Mouse (Mus musculus) G1E (cell line): ENCODE data around the gene Arpc3.

ENCODE experiments used
- CTCF ChIP-seq: IDR thresholded peaks from 2 replicates; pipeline ENCODE4 v1.5.1; 2012; ENCODE audit warnings: low read depth, low read length, inconsistent platforms, mixed read lengths
- GATA1 ChIP-seq: IDR thresholded peaks from 2 replicates; pipeline ENCODE4 v1.6.1; 2012; ENCODE audit warnings: borderline replicate concordance, low read length, inconsistent platforms, mixed read lengths
- GATA2 ChIP-seq: IDR thresholded peaks from 2 replicates; pipeline ENCODE4 v1.6.1; 2012; ENCODE audit warnings: low read depth, low read length, inconsistent platforms, borderline replicate concordance
- POLR2AphosphoS5 ChIP-seq: IDR thresholded peaks from 2 replicates; pipeline ENCODE4 v1.6.1; 2012; ENCODE audit warnings: low read depth, low read length, inconsistent platforms; ENCODE audit not compliant: insufficient replicate concordance
- TAL1 ChIP-seq: conservative IDR thresholded peaks from 2 replicates; pipeline ENCODE4 v1.6.1; 2012; ENCODE audit warnings: low read depth, low read length, inconsistent platforms, mixed read lengths

- TF ChIP-seq CTCF = no peak
- no peak for TF ChIP-seq POLR2AphosphoS5
- TF ChIP-seq GATA1 = no peak
- TF ChIP-seq TAL1 = no peak
- no peak for TF ChIP-seq GATA2
These were observed 5.1 kb downstream of the Arpc3 start for GRCm38 (mm10) chr5:122396791-122397190.
